Mouse (Mus musculus) hindbrain, postnatal 0 days (tissue): ENCODE results near the gene Crebrf. TPM values are rescaled to one million over a fixed set of nuclear protein-coding genes. Genes with fewer than 3 reads are reported as not detected.

Experiments used
- ATAC-seq: fragments of 200-750 bp; cut with Nextera tagmentation; 2 replicates; pipeline ENCODE4 v1.8.0; 2017; ENCODE audit warnings: mild to moderate bottlenecking, moderate TSS enrichment, moderate library complexity
- DNase-seq: peaks from one replicate; pipeline ENCODE4 v3.0.0-alpha.2; 2015; ENCODE audit warnings: low spot score
- H3K27ac ChIP-seq: fragments of 300-500 bp; sonication (generic); 2 replicates; pipeline ENCODE4 v1.5.1; 2014; ENCODE audit warnings: mild to moderate bottlenecking
- H3K27me3 ChIP-seq: fragments of 300-500 bp; sonication (generic); 2 replicates; pipeline ENCODE4 v1.6.1; 2014; ENCODE audit warnings: low read length, mixed read lengths; ENCODE audit not compliant: insufficient read depth
- H3K36me3 ChIP-seq: fragments of 300-500 bp; sonication (generic); 2 replicates; pipeline ENCODE4 v1.6.1; 2014; ENCODE audit warnings: low read length, mixed read lengths; ENCODE audit not compliant: insufficient read depth
- H3K4me1 ChIP-seq: fragments of 300-500 bp; sonication (generic); 2 replicates; pipeline ENCODE4 v1.6.1; 2014; ENCODE audit warnings: antibody characterized with exemption, low read length, mixed read lengths; ENCODE audit not compliant: insufficient read depth
- H3K4me2 ChIP-seq: fragments of 300-500 bp; sonication (generic); 2 replicates; pipeline ENCODE4 v1.6.1; 2014; ENCODE audit warnings: low read depth, mild to moderate bottlenecking, low read length, moderate library complexity, mixed read lengths
- H3K4me3 ChIP-seq: fragments of 300-500 bp; sonication (generic); 2 replicates; pipeline ENCODE4 v1.5.1; 2014; ENCODE audit warnings: low read length
- H3K9ac ChIP-seq: fragments of 300-500 bp; sonication (generic); replicated peaks from 2 replicates; pipeline ENCODE4 v1.6.1; 2014; ENCODE audit warnings: mild to moderate bottlenecking, low read length, moderate library complexity, mixed read lengths
- H3K9me3 ChIP-seq: fragments of 300-500 bp; sonication (generic); 2 replicates; pipeline ENCODE4 v1.6.1; 2016; ENCODE audit warnings: low read length, mixed read lengths
- CTCF ChIP-seq: IDR thresholded peaks from 2 replicates; pipeline ENCODE4 v1.5.1; 2016; ENCODE audit warnings: antibody characterized with exemption, control low read depth, low read depth
- WGBS: fragments of 180-500 bp; shearing (Covaris S2); extraction: QIAGEN DNeasy Blood & Tissue Kit; methylation state at CpG from one replicate; pipeline ENCODE4 v1.1.7; 2014; 5-methylcytosine and 5-hydroxymethylcytosine counted together
- polyA plus RNA-seq: library from polyadenylated mRNA; unstranded; fragments of >200 nt; fragmentation: Nextera tagmentation; extraction: Ambion mirVana; gene quantifications from 2 replicates; pipeline ENCODE4 v1.2.1, GENCODE M21; 2015
- total RNA-seq: library from RNA; depleted of rRNA; stranded (reverse); fragments of >200 nt; gene quantifications from 2 replicates; pipeline ENCODE4 v1.2.3, GENCODE M21; 2014

The Crebrf gene
- total and polyA plus RNA-seq, 2 experiments from 2014 or later = 11.7 to 17.7 TPM

GRCm38 (mm10) chr17:26792096-26792495 is 76.6 kb downstream of the Crebrf start:
- no peak for TF ChIP-seq CTCF
- H3K36me3 ChIP-seq = peaks cover 54% of the 10 kb centered on the region

GRCm38 (mm10) chr17:26793068-26793765 is 77.8 kb downstream of the Crebrf start:
- peaks cover 49% of the 10 kb centered on the region for H3K36me3 ChIP-seq
- no peak for TF ChIP-seq CTCF
- H3K27ac ChIP-seq = no peak overlapping the region

More at GRCm38 (mm10) chr17:26792096-26792495, 76.6 kb downstream of the Crebrf start:
- H3K27ac ChIP-seq = no peak overlapping the region
- ATAC-seq (no peak), DNase-seq (no peak)
- H3K4me1 ChIP-seq = no peaks in the 10 kb centered on the region
- H3K9me3 ChIP-seq = no peaks in the 10 kb centered on the region
- no peak overlapping the region for H3K4me3 ChIP-seq
- no peaks in the 10 kb centered on the region for H3K27me3 ChIP-seq
- 90% methylated on average over 15 of the region's 15 CpGs for WGBS
- H3K4me2 ChIP-seq = no peak overlapping the region
- H3K9ac ChIP-seq = no peak overlapping the region

GRCm38 (mm10) chr17:26794744-26795143 is 79.3 kb downstream of the Crebrf start:
- H3K9ac ChIP-seq = no peak overlapping the region
- DNase-seq (peak; percentile 63), ATAC-seq (no peak)
- H3K4me3 ChIP-seq = no peak overlapping the region
- no peak overlapping the region for H3K27ac ChIP-seq
- H3K4me1 ChIP-seq = no peaks in the 10 kb centered on the region
- H3K36me3 ChIP-seq = peaks cover 34% of the 10 kb centered on the region
- H3K9me3 ChIP-seq = no peaks in the 10 kb centered on the region
- WGBS = 22% methylated on average over 3 of the region's 3 CpGs
- H3K4me2 ChIP-seq = no peak overlapping the region
- H3K27me3 ChIP-seq = no peaks in the 10 kb centered on the region
- peak; percentile 80 for TF ChIP-seq CTCF

More at GRCm38 (mm10) chr17:26793068-26793765, 77.8 kb downstream of the Crebrf start:
- H3K9ac ChIP-seq = no peak overlapping the region
- ATAC-seq = no peak
- no peak overlapping the region for H3K4me3 ChIP-seq
- H3K4me2 ChIP-seq = no peak overlapping the region
- WGBS = 89% methylated on average over 5 of the region's 5 CpGs
- H3K4me1 ChIP-seq = no peaks in the 10 kb centered on the region
- DNase-seq = no peak
- no peaks in the 10 kb centered on the region for H3K9me3 ChIP-seq
- H3K27me3 ChIP-seq = no peaks in the 10 kb centered on the region

GRCm38 (mm10) chr17:26795386-26795785 is 79.9 kb downstream of the Crebrf start:
- no peak for DNase-seq
- Histone ChIP-seq H3K4me3 (no peak overlapping the region), H3K4me2 (no peak overlapping the region), H3K27ac (no peak overlapping the region), H3K9ac (no peak overlapping the region), H3K4me1 (no peaks in the 10 kb centered on the region), H3K9me3 (no peaks in the 10 kb centered on the region), H3K36me3 (peaks cover 29% of the 10 kb centered on the region), H3K27me3 (no peaks in the 10 kb centered on the region)
- WGBS = 82% methylated on average over 7 of the region's 7 CpGs
- no peak for ATAC-seq
- TF ChIP-seq CTCF = no peak

GRCm38 (mm10) chr17:26797379-26798128 is 82.1 kb downstream of the Crebrf start:
- Histone ChIP-seq H3K36me3 (peaks cover 7% of the 10 kb centered on the region; the same call in 1 of the 2 replicates), H3K4me3 (no peak overlapping the region), H3K27me3 (no peaks in the 10 kb centered on the region), H3K9ac (no peak overlapping the region), H3K9me3 (no peaks in the 10 kb centered on the region), H3K27ac (no peak overlapping the region), H3K4me1 (no peaks in the 10 kb centered on the region), H3K4me2 (no peak overlapping the region)
- TF ChIP-seq CTCF = no peak
- no peak for DNase-seq
- 72% methylated on average over 6 of the region's 6 CpGs for WGBS
- ATAC-seq = no peak

- 88% methylated on average over 3 of the region's 3 CpGs for WGBS
- Histone ChIP-seq H3K9me3 (no peaks in the 10 kb centered on the region), H3K4me1 (no peaks in the 10 kb centered on the region), H3K27me3 (no peaks in the 10 kb centered on the region), H3K27ac (no peak overlapping the region), H3K4me2 (no peak overlapping the region), H3K36me3 (no peaks in the 10 kb centered on the region), H3K4me3 (no peak overlapping the region), H3K9ac (no peak overlapping the region)
- DNase-seq (no peak), ATAC-seq (no peak)
- TF ChIP-seq CTCF = no peak
Observed at GRCm38 (mm10) chr17:26802886-26803285, 87.4 kb downstream of the Crebrf start.
